Mouse (Mus musculus) erythroblast, embryonic 14.5 days (primary cell): ENCODE results near the gene Rabif.

Experiments used
- GATA1 ChIP-seq: IDR thresholded peaks from 2 replicates; pipeline ENCODE4 v1.6.1; 2012; ENCODE audit warnings: low read length, inconsistent platforms, mixed read lengths
- TAL1 ChIP-seq: IDR thresholded peaks from 3 replicates; pipeline ENCODE4 v1.6.1; 2012; ENCODE audit warnings: low read length, inconsistent platforms, mixed read lengths

DNA sequence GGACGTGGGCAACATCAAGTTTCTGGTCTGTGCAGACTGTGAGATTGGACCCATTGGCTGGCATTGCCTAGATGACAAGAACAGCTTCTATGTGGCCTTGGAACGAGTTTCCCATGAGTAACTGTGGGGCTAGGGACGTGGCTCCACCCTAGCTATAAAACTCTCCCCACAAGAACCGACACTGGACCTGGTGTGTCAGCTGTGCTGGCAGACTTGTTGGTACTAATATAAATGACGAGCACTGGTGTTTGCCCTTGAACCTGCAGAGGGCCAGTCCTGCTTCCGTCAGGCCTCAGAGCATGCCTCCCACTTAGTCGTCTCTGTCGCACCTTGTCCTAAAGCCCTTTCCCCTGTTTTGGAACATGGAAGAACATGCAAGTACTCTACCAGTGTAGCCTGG lies 11.8 kb downstream of the Rabif start:
- TF ChIP-seq GATA1 = no peak
- no peak for TF ChIP-seq TAL1
